Mouse (Mus musculus) stomach, postnatal 0 days (tissue): Measurements from ENCODE around the gene Ica1.

Experiments
- CTCF ChIP-seq: IDR thresholded peaks from 2 replicates; pipeline ENCODE4 v1.5.1; 2016; ENCODE audit warnings: antibody characterized with exemption, low read depth, mild to moderate bottlenecking, moderate library complexity
- EP300 ChIP-seq: optimal IDR thresholded peaks from 2 replicates; pipeline ENCODE3; 2016; ENCODE audit warnings: antibody characterized with exemption

DNA sequence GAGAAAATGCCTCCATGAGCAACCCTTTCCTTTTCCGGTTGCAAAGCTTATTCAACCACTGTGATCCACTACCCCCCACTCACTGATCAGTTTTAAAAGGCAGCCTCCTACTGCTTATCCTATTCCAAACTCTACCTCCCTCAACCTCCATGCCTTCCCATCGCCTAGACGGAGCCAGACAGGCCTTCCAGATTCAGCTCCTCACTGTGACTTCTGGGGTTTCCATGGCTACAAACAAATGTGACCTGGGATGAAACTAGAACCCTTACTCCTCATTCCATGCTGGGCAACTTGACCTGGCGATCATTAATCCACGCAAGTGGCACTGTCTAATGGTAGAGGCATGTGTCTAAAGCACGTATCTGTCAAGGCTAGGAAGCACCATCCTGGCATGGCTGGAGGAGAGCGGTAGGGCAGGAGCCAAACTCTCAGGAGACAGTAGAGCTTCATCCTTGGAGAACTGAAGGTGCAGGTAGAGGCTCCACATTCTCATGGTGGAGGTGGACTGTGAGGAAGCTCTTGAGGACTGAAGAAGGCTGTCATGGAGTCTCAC, 149.5 kb downstream of the Ica1 start:
- TF ChIP-seq CTCF, result no peak
- TF ChIP-seq EP300, result no peak
